Mouse (Mus musculus) cortical plate, adult 2 months (tissue): ENCODE measurements around the gene Shank1.

Experiments used
- CTCF ChIP-seq: fragments of 200-500 bp; IDR thresholded peaks from 2 replicates; pipeline ENCODE4 v1.5.1; 2011; ENCODE audit warnings: mild to moderate bottlenecking, control low read depth, low read length; ENCODE audit not compliant: insufficient read depth; ENCODE audit errors: extremely low read depth
- POLR2A ChIP-seq: fragments of 200-500 bp; IDR thresholded peaks from 2 replicates; pipeline ENCODE4 v1.6.1; 2011; ENCODE audit warnings: mild to moderate bottlenecking, low read length, control low read depth; ENCODE audit not compliant: insufficient read depth; ENCODE audit errors: extremely low read depth

DNA sequence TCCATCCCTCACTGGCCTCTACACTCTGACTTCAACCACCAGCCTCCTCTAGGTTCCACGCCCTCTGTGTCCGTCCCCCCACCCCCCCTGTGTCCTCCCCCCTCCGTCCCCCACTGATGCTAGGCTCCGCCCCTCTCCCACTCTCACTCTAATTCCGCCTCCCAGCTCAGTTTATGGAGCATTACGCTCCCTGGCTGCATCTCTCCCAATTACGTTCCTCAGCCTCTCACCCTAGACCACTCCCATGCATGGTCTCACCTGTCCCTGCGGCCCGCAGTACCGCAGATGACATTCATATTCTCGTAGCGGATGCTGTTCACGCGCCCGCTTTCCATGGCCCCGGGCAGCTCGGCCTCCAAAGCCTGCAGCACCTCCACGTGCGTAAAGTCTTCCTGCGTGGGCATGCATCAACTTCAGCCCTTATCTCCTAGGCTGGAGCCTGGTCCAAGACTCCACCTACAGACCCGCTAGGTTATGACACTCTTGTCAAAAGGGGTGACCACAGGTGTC, 50.8 kb downstream of the Shank1 start:
- no peak for TF ChIP-seq CTCF
- no peak for TF ChIP-seq POLR2A
